Mouse (Mus musculus) ES-Bruce4 (cell line): ENCODE data around the gene Gm17545.

Source experiments
- CTCF ChIP-seq: IDR thresholded peaks from one replicate; pipeline ENCODE4 v1.8.1; 2011; ENCODE audit warnings: low read depth, low read length
- EP300 ChIP-seq: IDR thresholded peaks from 2 replicates; pipeline ENCODE4 v1.6.1; 2011; ENCODE audit warnings: low read depth, low read length; ENCODE audit not compliant: insufficient read depth

- TF ChIP-seq CTCF (no peak), EP300 (no peak)
These were observed 36.5 kb upstream of the Gm17545 start for GRCm38 (mm10) chr9:22417547-22417946.
